Mouse (Mus musculus): ENCODE measurements around the gene Olfr1135. TPM values are rescaled to one million over a fixed set of nuclear protein-coding genes. Genes with fewer than 3 reads are reported as not detected.

Olfr1135 gene
- total RNA-seq (2021): not detected

- intact Hi-C loops (cut with DNase I): no loop called here
- DNase-seq: no peak
Measured at GRCm38 (mm10) chr2:87673564-87673963, at the start of gene Olfr1135. TSS of gene Olfr1135 (minus strand) at chr2:87673664.

- intact Hi-C loops (cut with DNase I): no loop called here
- DNase-seq: no peak
Measured at GRCm38 (mm10) chr2:87713079-87713478, 39.6 kb upstream of the Olfr1135 start, which contains the start of gene Olfr1137. TSS of gene Olfr1137 (minus strand) at chr2:87713179.

- no peak for DNase-seq
- intact Hi-C loops (cut with DNase I): no loop called here
Measured at GRCm38 (mm10) chr2:87693847-87694246, 20.4 kb upstream of the Olfr1135 start, which contains the start of gene Olfr1136. TSS of gene Olfr1136 (minus strand) at chr2:87693947.

DNA sequence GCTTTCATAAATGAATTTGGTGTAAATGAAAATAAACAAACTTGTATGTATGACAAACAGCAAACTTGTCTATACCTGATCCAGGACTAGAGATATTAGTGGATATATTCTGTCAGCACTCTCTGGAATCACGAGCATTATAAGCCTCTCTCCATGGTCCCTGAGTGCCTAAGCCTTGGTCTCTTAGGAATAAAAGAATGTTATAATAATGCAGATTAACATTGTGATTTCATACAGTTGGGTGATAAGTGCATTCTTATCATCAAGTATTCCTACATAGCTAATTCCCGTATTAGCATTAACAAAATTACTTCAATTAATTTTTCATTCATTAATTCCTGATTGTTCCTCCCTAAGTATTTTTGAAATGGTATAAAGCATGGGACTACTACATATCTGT lies 15.1 kb downstream of the Olfr1135 start, which contains the start of gene Olfr1134:
Olfr1134 (minus strand) TSS at position 101 of the 400 bp plus-strand sequence.
- DNase-seq: no peak
- intact Hi-C loops (cut with DNase I): no loop called here

DNA sequence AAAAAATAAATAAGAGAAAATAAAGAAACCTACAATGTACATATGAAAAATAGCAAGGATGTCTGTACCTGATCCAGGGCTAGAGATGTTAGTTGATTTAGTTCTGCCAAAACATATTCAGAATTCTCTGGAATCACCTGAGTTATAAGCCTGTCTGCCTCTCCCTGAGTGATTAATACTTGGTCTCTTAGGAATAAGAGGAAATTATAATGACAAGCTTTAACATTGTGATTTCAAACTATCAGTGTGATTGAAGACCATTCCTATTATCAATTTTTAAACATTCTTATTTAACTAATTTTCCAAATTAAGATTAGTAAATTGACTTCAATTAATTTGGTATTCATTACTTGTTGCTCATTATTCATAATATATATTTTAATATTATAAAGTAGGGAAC lies 26.2 kb downstream of the Olfr1135 start, which contains the start of gene Olfr1133:
Olfr1133 (minus strand) TSS at position 101 of the 400 bp plus-strand sequence.
- DNase-seq: no peak
- intact Hi-C loops (cut with DNase I): no loop called here

- DNase-seq: no peak
- intact Hi-C loops (cut with DNase I): no loop called here
Measured at GRCm38 (mm10) chr2:87642441-87642840, 31.0 kb downstream of the Olfr1135 start.

- intact Hi-C loops (cut with DNase I): no loop called here
- DNase-seq: no peak
Measured at GRCm38 (mm10) chr2:87637435-87637834, 36.0 kb downstream of the Olfr1135 start, which contains the start of gene Olfr1132. TSS of gene Olfr1132 (minus strand) at chr2:87637535.

DNA sequence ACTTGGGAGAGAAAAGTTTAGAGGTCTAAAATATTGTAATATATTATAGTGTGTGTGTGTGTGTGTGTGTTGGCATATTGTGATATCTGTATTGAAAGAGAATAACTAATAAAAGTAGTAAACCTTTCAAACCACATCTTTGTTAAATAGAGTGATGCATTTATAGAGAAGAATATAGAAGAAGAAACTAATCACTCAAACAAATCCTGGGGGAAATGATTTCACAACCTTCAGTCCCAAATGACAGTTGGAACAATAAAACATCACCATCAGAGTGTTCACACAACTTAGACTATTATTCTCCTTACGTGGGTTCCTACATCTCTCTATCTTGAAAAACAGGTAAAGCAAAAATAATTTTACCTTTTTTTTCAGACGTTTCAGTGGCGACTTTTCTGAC lies 46.7 kb downstream of the Olfr1135 start, which contains the start of gene Olfr1131:
Olfr1131 (plus strand) TSS at position 301 of the 400 bp plus-strand sequence.
- intact Hi-C loops (cut with DNase I): no loop called here
- no peak for DNase-seq

Other genes with a start within 250 kb of the Olfr1135 start
- gene Olfr1124, start 243.4 kb downstream of the Olfr1135 start, total RNA-seq (2021): not detected
- gene Olfr1126, start 219.7 kb downstream of the Olfr1135 start, total RNA-seq (2021): not detected
- gene Pramel7, start 176.6 kb downstream of the Olfr1135 start, total RNA-seq (2021): not detected
- not detected for gene Pramel6, start 167.1 kb downstream of the Olfr1135 start, total RNA-seq (2021)
- not detected for gene Olfr153, start 141.9 kb downstream of the Olfr1135 start, total RNA-seq (2021)
- gene Olfr1128, start 128.1 kb downstream of the Olfr1135 start, total RNA-seq (2021): not detected
- not detected for gene Olfr1129, start 99.8 kb downstream of the Olfr1135 start, total RNA-seq (2021)
- gene Olfr1130, start 67.5 kb downstream of the Olfr1135 start, total RNA-seq (2021): not detected
- gene Olfr1131, start 46.6 kb downstream of the Olfr1135 start, total RNA-seq (2021): not detected
- not detected for gene Olfr1132, start 36.1 kb downstream of the Olfr1135 start, total RNA-seq (2021)
- not detected for gene Olfr1133, start 26.3 kb downstream of the Olfr1135 start, total RNA-seq (2021)
- gene Olfr1134, start 15.2 kb downstream of the Olfr1135 start, total RNA-seq (2021): not detected
- gene Olfr1136, start 20.3 kb upstream of the Olfr1135 start, total RNA-seq (2021): not detected
- gene Olfr1137, start 39.5 kb upstream of the Olfr1135 start, total RNA-seq (2021): not detected
- gene Olfr1138, start 66.3 kb upstream of the Olfr1135 start, total RNA-seq (2021): not detected
- gene Olfr1140, start 70.1 kb upstream of the Olfr1135 start, total RNA-seq (2021): not detected
- not detected for gene Olfr1141, start 80.3 kb upstream of the Olfr1135 start, total RNA-seq (2021)
- not detected for gene Olfr152, start 105.8 kb upstream of the Olfr1135 start, total RNA-seq (2021)
- not detected for gene Olfr1143, start 126.9 kb upstream of the Olfr1135 start, total RNA-seq (2021)
- not detected for gene Olfr1145, start 136.2 kb upstream of the Olfr1135 start, total RNA-seq (2021)
- not detected for gene Olfr1148, start 156.9 kb upstream of the Olfr1135 start, total RNA-seq (2021)
- gene Olfr1150-ps1, start 170.3 kb upstream of the Olfr1135 start, total RNA-seq (2021): not detected
- gene Olfr1151, start 182.2 kb upstream of the Olfr1135 start, total RNA-seq (2021): not detected
- not detected for gene Olfr1152, start 192.8 kb upstream of the Olfr1135 start, total RNA-seq (2021)
- gene Olfr1153, start 221.3 kb upstream of the Olfr1135 start, total RNA-seq (2021): not detected
- gene Olfr1154, start 231.5 kb upstream of the Olfr1135 start, total RNA-seq (2021): not detected